Mouse (Mus musculus): ENCODE measurements around the gene E2f1. TPM values are rescaled to one million over a fixed set of nuclear protein-coding genes. Genes with fewer than 3 reads are reported as not detected.

E2f1 gene
- total RNA-seq (2021): 10 to 100 TPM; 16.6 TPM
- long read RNA-seq, experiment 1, transcript E2f1-202 (7 exons, 2,732 nt): major isoform, 39 of 58 reads
- long read RNA-seq, experiment 1, transcript E2f1-201 (7 exons, 2,755 nt): minor isoform, 13 of 58 reads
- long read RNA-seq, experiment 1, partial matches to known transcripts: 2 of 58 reads
- long read RNA-seq, experiment 1, other reads (novel, unspliced or antisense): 4 of 58 reads
- long read RNA-seq, experiment 2, transcript E2f1-202 (7 exons, 2,732 nt): major isoform, 59 of 77 reads
- long read RNA-seq, experiment 2, transcript E2f1-201 (7 exons, 2,755 nt): minor isoform, 9 of 77 reads
- long read RNA-seq, experiment 2, partial matches to known transcripts: 3 of 77 reads
- long read RNA-seq, experiment 2, other reads (novel, unspliced or antisense): 6 of 77 reads

DNA sequence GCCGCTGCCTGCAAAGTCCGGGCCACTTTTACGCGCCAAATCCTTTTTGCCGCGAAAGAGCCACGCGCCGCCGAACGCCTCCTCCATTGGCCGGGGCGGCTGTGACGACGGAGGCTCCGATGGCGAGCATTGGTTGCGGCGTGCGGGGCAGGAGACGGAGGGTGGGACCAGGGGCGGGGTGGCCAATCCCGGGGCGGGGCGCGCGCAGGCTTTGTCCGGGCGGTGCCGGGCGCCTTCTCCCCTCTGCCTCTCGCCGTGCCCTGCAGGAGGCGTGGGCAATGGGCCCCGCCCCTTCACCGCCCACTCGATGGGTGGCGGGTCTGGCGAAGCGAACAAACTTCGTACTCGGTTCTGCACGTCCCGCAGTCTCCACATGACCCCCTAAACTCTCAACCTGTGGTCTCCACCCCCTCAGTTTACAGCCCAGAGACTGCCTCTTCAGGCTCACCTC is at the start of gene E2f1:
TSS of gene E2f1 (minus strand) at position 57 of the 451 bp plus-strand sequence.
- peak; percentile 96 to 97 for DNase-seq (ENCODE audit: low spot score in 2 of 2)

DNA sequence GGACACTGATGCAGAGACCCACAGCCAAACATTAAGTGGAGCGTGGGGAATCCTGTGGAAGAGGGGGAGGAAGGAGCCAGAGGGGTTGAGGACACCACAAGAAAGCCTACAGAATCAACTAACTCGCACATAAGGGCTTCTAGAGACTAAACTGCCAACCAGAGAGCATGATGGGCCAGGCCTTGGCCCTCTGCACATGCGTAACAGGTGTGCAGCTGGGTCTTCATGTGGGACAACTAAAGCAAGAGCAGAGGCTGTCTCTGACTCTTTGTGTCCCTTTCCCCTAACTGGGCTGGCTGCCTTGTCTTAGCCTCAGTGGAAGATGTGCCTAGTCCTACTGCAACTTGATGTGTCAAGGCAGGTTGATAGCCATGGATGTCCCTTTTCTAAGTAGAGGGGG is 47.4 kb upstream of the E2f1 start:
- DNase-seq (ENCODE audit: low spot score in 2 of 2): no peak

DNA sequence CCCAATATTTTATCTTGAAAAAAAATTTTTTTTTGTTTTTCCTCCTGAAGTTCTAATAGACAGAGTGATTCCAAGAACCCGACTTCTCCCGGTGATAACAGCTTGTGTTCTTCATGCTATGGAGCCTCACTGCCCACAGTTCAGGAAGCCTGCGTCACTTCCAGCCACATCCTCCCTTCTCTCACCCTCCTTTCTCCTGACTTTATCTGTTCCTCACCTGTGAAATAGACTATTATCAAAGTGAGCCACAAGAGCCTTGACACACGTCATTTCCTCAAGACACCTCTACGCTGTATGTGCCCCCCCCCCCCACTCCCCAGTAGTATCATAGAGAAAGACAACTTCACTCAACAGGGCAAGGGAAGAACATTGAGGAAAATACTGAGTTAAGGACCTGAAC is 46.0 kb upstream of the E2f1 start:
- no peak for DNase-seq (ENCODE audit: low spot score in 2 of 2)

DNA sequence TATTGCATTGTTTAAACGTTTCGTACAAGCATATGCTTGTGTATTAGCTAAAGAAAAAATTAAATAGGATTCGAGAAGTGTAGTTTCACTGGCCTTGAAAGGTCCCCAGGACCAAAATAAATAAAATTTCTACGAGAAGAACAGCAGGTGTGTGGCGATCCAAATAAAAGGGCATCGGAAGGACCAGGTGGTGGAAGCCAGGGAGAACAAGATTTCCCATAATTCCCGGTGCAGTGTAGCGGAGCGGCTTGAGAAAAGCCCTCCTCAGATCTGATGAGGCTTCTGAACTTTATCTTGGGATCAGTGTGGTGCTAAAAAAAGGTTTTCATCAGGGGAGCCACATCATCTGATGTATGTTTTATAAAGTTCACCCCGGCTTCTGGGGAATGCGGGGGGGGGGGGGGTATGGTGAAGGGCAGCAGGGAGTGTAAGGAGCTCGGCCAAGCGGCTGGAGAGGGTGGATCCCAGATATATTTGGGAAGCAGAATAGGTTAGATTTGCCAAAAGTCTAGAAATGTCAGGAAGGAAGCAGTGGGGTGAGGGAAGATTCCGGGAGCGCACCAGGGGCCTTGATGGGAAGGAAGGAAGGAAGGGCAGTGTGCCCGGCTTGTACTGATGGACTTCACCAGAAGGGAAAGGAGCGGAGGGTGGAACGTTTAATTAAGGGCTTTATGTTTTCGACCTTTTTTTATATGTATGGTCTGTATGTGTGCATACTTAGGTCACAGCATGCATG is 45.3 kb upstream of the E2f1 start:
- no peak for DNase-seq (ENCODE audit: low spot score in 2 of 2)

DNA sequence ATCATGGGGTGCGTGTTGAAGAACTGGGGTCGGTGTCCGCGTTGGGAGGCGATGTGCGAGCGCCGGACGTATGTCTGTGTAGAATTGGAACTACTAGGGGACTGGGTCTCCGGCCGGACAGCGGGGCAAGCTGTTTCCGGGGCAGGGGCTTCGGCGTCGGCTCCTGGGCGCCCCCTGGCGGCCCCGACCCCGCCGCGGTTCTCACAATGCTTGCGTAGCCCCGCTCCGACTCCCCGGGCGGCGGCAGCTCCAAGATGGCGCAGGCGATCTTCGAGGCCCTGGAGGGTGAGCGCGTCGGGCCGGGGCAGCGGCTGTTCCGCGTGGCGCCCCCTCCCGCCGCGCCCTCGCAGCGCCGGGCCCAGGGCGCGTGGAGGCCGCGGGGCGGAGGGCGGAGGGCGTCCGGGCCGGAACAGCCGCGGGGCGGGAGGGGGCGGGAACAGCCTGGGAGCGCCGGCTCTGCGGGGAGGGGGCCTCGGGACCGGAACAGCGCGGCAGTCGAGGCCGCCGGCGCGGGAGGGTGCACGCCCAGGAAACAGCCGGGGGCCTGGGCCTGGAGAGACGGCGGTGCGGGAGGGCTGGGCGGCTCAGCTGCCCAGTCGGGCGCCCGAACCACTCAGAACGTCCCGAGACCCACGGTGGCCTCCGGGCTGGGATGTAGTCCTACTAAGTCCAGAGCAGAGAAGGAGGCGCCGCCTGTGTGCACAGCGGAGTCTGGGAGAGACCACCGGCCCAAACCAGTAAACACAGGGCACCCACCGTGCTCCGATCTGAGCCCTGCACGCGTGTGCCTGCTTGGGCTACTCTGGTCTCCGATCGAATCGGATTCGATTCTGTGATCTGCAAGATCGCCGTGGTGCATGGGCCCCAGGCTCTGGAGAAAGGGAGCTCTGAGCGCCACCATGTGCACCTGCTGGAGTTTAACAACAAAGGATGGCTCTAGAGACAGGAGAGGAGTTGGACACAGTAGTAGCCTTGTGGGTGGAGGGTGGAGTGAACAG is 43.7 kb upstream of the E2f1 start, which contains the start of the genes Zfp341 and 4930519P11Rik:
TSS of gene Zfp341 (plus strand) at position 180 of the 998 bp plus-strand sequence.
TSS of gene 4930519P11Rik (minus strand) at position 320 of the 998 bp plus-strand sequence.
- DNase-seq (ENCODE audit: low spot score in 2 of 2): peak; percentile 82 to 91

DNA sequence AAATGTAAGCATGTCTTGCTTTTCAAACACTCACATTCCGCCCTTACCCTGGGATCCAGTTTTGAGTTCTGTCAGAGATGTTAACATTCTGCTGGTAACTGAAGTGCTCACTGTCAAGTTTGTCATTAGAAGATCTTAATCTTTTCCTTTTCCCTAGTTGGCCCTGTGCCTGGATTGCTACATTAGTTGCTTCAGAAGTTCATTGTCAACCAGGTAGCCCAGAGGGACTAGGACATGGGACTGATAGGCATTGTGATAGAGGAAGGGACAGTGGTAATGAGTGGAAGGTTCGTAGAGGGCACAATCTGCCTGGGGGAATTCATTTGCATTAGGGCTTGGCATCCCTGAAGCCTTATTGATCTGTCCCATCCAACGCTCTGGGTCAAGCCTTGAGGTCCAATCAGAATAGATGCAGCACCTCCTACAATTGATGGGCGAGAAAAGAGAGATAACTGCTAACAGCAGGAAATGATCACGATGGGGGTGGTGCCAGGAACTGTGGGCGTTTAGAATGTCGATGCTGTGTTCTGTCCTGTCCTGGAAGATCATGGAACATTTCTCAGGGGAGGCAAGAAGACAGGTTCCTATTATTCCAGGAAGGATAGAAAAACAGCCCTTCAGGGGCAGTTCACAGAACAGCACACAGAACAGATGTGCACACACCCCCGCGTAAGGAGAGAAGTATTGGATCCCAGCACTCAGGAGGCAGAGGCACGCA is 39.5 kb upstream of the E2f1 start:
- no peak for DNase-seq (ENCODE audit: low spot score in 2 of 2)

DNA sequence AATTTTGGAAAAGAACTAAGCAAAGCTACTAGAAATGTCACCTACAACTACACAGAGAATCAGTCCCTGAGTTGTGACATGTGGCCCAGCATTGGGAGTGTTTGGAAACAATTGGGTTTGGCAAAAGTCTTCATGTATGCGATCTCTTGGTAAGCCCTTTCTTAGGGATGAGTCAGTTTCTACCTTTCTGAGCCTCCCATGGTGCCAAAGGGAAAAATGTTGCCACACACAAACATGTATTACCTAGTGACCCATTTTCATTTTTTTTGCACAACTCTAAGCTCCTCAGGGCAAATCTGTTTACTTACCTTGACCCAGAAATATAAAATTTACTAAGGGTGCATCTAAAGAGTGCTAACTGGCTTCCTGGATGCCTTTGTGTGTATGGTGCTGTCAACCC is 37.3 kb upstream of the E2f1 start:
- DNase-seq (ENCODE audit: low spot score in 2 of 2): no peak

DNA sequence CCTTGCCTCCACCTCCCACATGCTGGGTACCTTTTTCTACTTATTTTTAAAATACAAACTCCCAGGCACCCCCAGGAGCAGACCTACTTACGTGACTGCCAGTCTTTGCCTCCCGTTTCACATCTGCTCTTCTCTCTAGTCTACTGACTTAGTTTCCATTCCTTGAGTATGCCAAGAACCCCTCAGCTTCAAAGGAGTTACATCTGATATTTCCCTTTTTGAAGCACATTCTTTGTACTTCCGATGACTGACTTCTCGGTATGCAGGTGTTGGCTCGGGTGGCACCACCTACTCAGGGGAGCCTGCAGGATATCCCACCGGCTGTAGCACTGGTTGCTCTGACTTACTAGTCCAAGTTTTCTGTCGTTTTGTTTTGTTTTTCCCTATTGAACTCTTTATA is 34.5 kb upstream of the E2f1 start:
- DNase-seq (ENCODE audit: low spot score in 2 of 2): no peak

DNA sequence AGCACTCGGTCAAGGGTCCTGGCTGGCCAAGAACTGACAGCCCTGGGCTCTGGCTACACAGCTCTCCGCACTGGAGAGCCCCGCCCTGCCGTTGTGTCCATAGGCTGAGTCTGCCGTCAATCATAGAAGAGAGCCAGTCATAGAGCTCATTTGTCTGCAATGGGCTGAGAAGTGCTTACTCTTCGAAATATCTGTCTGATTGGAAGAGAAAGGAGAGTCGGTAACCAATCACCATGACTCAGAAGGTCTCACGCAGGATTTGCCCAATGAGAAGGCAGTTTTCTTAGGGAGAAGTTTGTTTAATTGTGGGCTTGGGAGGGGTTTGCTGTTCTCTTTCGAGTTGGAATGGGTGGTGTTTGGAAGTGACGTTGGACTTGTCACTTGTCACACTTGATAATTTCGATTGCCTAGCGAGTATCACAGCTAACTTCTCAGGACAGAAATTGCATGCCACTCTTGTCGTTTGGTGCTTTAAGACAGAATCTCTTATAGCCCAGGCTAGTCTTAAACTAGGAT is 34.0 kb upstream of the E2f1 start, which contains the start of gene Pxmp4:
TSS of gene Pxmp4 (minus strand) at position 71 of the 516 bp plus-strand sequence.
- DNase-seq (ENCODE audit: low spot score in 2 of 2): peak; percentile 94 to 98

DNA sequence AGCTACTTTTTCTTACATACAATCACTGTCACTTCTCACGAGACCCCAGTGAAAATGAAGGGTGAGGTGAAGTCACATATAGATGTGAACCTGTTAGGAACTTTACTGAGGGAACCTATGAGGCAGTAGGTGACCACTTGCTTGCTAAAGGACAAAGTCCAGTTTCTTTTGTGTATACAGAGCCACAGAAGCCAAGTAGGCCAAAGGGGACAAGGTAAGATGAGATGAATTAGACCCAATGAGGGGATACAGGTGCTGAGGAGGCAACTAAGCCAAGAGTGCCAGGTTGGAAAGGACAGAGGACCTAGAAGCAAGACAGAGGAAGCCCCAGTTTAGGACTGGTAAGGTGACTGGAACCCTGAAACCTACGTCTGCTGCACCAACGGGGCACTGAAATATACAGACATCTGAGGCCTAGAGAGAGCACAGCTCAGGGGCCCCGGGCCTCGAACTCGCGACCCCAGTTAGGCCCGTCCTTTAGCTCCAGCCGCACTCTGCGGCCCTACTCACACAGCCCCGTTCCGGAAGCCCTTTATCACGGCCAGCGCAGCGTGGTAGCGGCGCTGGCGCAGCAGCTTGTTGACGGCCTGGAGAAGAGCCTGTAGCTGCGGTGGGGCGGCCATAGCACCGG is 33.4 kb upstream of the E2f1 start:
- no peak for DNase-seq (ENCODE audit: low spot score in 2 of 2)

DNA sequence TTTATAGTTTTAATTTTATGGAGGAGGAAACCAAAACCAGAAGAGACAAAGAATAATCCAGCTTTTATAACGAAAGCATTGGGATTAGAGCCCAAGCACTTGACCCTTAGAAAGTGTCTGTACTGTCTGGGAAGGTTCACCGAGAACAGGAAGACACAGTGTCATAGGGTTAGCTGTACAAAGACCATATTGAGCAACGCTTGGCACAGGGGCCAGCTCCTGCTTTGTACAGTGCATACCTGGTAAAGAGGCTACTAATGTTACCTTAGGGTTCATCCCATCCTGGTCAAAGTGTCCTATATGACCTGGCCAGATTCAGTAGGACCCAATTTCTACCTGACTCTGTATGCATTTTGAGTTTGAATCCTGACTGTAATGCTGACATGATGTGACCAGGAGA is 31.6 kb upstream of the E2f1 start:
- no peak for DNase-seq (ENCODE audit: low spot score in 2 of 2)

DNA sequence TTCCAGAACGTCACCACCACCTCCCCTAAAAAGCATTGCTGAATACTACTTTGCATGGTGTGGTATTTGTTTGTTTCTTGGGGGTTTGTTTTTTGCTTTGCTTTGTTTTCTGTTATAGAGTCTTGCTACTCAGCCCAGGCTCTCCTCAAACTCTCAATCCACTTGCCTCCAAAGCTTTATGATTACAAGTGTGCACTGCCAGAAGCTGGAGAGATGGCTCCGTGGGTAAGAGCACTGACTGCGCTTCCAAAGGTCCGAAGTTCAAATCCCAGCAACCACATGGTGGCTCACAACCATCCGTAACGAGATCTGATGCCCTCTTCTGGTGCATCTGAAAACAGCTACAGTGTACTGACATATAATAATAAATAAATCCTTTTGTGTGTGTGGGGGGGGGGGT is 30.9 kb upstream of the E2f1 start:
- no peak for DNase-seq (ENCODE audit: low spot score in 2 of 2)

DNA sequence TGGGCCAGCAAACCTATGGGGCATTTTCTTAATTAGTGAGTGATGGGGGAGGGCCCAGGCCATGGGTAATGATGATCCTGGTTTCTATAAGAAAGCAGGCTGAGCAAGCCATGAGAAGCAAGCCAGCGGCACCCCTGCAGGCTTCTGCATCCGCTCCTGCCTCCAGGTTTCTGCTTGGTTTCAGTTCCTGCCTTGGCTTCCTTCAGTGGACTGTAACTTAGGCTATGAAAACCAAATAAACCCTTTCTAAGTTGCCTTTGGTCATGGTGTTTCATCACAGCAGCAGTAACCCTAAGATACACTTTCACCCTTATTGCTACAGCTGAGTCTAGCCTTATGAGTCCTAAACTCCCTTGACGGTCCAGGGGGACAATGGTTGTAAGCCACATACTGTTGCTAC is 27.7 kb upstream of the E2f1 start:
- no peak for DNase-seq (ENCODE audit: low spot score in 2 of 2)

DNA sequence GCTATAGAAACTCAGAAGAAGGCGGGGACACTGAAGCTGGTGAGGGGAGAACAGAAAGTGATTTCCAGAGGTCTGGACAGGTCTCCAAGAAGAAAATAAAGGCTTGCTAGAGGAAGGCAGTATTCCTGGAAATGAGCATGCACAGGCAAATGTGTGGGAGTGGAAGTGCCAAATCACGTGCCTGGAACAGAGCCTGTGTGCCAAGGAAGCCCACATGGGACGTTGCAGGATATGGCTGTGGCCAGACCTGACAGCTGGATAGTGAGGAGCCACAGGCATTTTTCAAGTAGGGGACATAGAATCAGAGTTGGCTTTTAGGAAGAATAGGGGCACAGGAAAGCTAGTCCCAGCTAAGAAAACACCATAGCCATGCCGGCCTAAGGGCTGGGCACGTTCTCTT is 26.1 kb upstream of the E2f1 start:
- DNase-seq (ENCODE audit: low spot score in 2 of 2): peak in 1 of 2 experiments; percentile 42

DNA sequence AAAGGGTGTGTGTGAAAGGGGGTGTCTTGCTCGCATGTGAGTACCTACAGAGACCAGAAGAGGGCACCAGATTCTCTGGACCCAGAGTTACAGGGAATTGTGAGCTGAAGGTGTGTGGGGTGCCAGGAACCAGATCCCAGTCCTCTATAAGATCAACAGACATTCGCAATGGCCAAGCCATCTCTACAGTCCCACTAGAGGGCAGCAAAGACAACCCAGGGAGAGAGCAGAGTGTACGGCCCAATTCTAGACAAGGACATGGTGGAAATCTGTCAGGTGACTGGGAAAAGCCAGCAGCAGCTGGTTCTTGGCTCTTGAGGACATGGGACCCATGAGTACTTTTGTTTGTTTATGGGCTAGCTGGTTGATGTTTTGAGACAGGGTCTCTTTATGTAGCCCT is 23.3 kb upstream of the E2f1 start:
- DNase-seq (ENCODE audit: low spot score in 2 of 2): no peak

DNA sequence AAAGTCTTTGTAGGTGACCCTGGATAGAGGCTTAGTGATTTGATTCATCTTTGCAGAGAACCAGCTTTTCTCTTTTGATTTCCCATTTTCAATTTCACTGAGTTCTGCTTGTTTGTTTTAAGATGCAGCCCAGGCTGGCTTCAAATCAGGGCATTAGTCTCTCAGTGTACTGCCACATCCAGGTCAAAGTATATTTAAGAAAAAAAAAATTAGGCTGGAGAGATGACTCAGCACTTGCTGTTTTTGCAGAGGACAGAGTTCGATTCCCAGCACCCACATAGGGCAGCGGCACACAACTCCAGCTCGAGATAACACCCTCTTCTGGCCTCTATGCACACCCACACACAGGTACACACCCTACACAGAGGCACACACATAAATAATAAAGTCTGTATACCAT is 21.5 kb upstream of the E2f1 start:
- DNase-seq (ENCODE audit: low spot score in 2 of 2): no peak

DNA sequence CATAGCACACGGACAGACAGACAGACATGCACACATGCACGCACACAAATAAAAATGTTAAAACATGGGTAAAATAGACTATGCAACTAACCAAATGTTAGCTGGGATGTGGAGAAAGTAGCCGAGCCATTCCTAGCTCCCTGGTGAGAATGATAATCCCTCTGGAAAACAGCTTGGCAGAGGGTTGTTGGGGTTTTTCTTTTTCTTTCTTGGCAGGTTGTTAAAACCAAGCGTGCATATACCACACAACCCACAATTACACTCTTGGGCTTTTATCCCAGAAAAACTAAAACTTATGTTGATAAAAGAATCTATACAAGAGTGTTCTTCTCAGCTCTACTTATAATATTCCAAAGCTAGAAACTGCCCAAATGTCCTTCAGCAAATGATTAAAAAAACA is 19.4 kb upstream of the E2f1 start:
- DNase-seq (ENCODE audit: low spot score in 2 of 2): no peak

DNA sequence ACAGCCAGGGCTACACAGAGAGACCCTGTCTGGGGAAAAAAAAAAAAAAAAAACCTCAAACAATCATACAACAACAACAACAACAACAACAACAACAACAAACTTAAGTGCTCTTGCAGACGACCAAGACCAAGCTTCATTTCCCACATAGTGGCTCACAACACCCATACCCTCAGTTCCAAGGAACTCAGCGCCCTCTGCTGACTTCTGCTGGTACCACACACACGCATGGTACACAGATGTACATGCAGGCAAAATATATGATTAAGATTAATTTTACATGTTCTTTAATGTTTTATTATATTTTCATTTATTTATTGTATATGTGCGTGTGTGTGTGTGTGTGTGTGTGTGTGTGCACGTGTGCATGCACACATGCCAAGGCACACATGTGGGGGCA is 16.7 kb upstream of the E2f1 start:
- DNase-seq (ENCODE audit: low spot score in 2 of 2): peak in 1 of 2 experiments; percentile 47

DNA sequence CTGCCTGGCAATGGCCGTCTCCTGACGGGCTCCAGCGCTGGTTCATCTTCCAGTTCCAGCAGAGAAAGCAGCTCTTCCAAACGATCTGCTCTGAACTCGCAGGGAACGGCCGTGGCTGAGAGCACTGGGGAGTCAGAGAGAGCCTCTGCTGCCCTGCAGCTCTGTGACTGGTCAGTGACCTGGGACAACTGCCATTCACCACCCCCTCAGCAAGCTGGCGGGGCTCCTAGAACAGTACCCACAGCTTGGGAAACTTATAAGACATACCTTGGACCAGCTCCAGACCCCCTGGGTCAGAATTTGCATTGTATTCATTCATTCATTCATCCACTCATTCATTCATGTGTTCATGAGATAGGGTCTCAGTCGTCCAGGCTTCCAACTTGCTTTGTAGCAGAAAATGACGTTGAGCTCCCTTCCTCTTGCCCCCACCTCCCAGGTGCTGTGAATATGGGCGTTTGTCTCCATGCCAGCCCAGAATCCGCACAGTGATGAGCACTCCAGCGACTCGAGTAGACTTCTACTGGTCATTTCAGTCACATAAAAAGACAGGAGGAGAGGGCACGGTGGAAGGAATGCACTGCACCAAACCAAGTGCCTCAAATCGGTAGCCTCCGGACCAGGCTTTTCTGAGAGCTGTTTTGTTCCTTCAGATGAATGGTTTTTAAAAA is 15.4 kb upstream of the E2f1 start:
- no peak for DNase-seq (ENCODE audit: low spot score in 2 of 2)

All from gastrocnemius, postnatal 4 days (tissue).